Mouse (Mus musculus) cerebellum, adult (tissue): Measurements from ENCODE around the gene P2rx7.

Source experiments
- ATAC-seq: cut with Nextera tagmentation; 2 replicates; pipeline ENCODE4 v1.9.2; 2017; ENCODE audit warnings: mild to moderate bottlenecking, moderate library complexity, mixed read lengths; ENCODE audit not compliant: insufficient number of reproducible peaks, low FRiP score, low TSS enrichment

The P2rx7 gene

GRCm38 (mm10) chr5:122643701-122644100 lies at the start of gene P2rx7:
P2rx7 (plus strand) TSS chr5:122643911.
- ATAC-seq = no peak

GRCm38 (mm10) chr5:122595470-122595869 lies 48.2 kb upstream of the P2rx7 start:
- no peak for ATAC-seq

- no peak for ATAC-seq
These were observed 41.5 kb upstream of the P2rx7 start for GRCm38 (mm10) chr5:122602233-122602632.

GRCm38 (mm10) chr5:122604894-122605293 lies 38.8 kb upstream of the P2rx7 start:
- no peak for ATAC-seq

GRCm38 (mm10) chr5:122611651-122612050 lies 32.1 kb upstream of the P2rx7 start:
- ATAC-seq = no peak

GRCm38 (mm10) chr5:122613908-122614732 lies 29.6 kb upstream of the P2rx7 start, which contains the start of gene Ift81:
Ift81 (minus strand) TSS chr5:122614518.
- peak; percentile 87 for ATAC-seq

- ATAC-seq = no peak
These were observed 26.0 kb upstream of the P2rx7 start for GRCm38 (mm10) chr5:122617718-122618117.

GRCm38 (mm10) chr5:122619686-122620296 lies 23.9 kb upstream of the P2rx7 start:
- no peak for ATAC-seq

- ATAC-seq = no peak
These were observed 22.3 kb upstream of the P2rx7 start for GRCm38 (mm10) chr5:122621376-122621886.

- no peak for ATAC-seq
These were observed 21.2 kb upstream of the P2rx7 start for GRCm38 (mm10) chr5:122622526-122622925.

- ATAC-seq = no peak
These were observed 19.9 kb upstream of the P2rx7 start for GRCm38 (mm10) chr5:122623861-122624260.

- ATAC-seq = no peak
These were observed 18.7 kb upstream of the P2rx7 start for GRCm38 (mm10) chr5:122624952-122625479.

- ATAC-seq = no peak
These were observed 18.0 kb upstream of the P2rx7 start for GRCm38 (mm10) chr5:122625565-122626252.

GRCm38 (mm10) chr5:122627243-122627642 lies 16.5 kb upstream of the P2rx7 start:
- ATAC-seq = 0 out of 2 replicates have a peak, but pooled peaks have one; percentile 45

GRCm38 (mm10) chr5:122635228-122635627 lies 8.5 kb upstream of the P2rx7 start:
- no peak for ATAC-seq

- ATAC-seq = no peak
These were observed 7.4 kb upstream of the P2rx7 start for GRCm38 (mm10) chr5:122636308-122636707.

GRCm38 (mm10) chr5:122636958-122637357 lies 6.8 kb upstream of the P2rx7 start:
- ATAC-seq = no peak

- ATAC-seq = no peak
These were observed 5.4 kb upstream of the P2rx7 start for GRCm38 (mm10) chr5:122638296-122638695.

GRCm38 (mm10) chr5:122639517-122639916 lies 4.2 kb upstream of the P2rx7 start:
- ATAC-seq = no peak

- no peak for ATAC-seq
These were observed 3.7 kb upstream of the P2rx7 start for GRCm38 (mm10) chr5:122639986-122640385.
